Mouse (Mus musculus) layer of hippocampus, adult 2 months (tissue): ENCODE data around the gene Rab3c. TPM values are rescaled to one million over a fixed set of nuclear protein-coding genes. Genes with fewer than 3 reads are reported as not detected.
A peak's percentile ranks its signal among the peaks of the same experiment; 100 is the strongest.

Experiments used
- DNase-seq, 2 experiments: peaks; one replicate each; pipeline ENCODE4 v3.0.0; 2022; ENCODE audit warnings: low spot score in 2 of 2
- H3K27ac ChIP-seq: fragments of 200-600 bp; 2 replicates; pipeline ENCODE4 v1.8.1; 2022
- H3K4me3 ChIP-seq: fragments of 200-600 bp; 2 replicates; pipeline ENCODE4 v1.8.1; 2022; ENCODE audit warnings: mild to moderate bottlenecking
- CTCF ChIP-seq: fragments of 200-600 bp; conservative IDR thresholded peaks from 2 replicates; pipeline ENCODE4 v1.8.1; 2022; ENCODE audit warnings: antibody characterized with exemption, mild to moderate bottlenecking, moderate library complexity
- total RNA-seq, 2 experiments: library from RNA; stranded (reverse); gene quantifications; 2 replicates each; pipeline ENCODE4 v1.2.3; 2021

Rab3c gene
- total RNA-seq, 2 experiments from 2014 or later: 173 to 182 TPM

DNA sequence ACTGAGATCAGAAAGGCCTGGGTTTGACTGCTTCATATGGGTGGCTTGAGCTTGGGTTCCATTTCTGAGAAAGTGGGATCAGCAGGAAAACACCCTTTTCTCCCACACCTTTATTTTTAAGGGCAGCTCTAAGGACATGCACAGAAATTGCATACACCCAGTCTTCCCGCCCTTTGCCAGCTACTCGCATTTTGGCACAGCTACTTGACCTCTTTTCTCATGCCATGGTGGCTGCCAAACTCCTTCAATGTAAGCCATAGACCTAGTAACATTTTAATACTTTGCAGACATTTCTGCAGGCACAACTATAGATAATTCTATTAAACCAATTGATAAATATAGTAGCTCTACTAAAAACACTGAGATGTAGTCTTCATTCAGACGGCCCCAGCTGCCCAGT is 164.5 kb downstream of the Rab3c start:
- TF ChIP-seq CTCF: no peak
- H3K4me3 ChIP-seq: no peak overlapping the region
- H3K27ac ChIP-seq: peak overlapping the region; percentile 29; the same call in 1 of the 2 replicates
- DNase-seq: no peak

GRCm38 (mm10) chr13:110114870-110115645 is 165.7 kb downstream of the Rab3c start:
- DNase-seq: no peak
- H3K4me3 ChIP-seq: no peak overlapping the region
- TF ChIP-seq CTCF: 0 out of 2 replicates have a peak, but pooled peaks have one; percentile 6
- H3K27ac ChIP-seq: peak overlapping the region; percentile 21; the same call in 1 of the 2 replicates

DNA sequence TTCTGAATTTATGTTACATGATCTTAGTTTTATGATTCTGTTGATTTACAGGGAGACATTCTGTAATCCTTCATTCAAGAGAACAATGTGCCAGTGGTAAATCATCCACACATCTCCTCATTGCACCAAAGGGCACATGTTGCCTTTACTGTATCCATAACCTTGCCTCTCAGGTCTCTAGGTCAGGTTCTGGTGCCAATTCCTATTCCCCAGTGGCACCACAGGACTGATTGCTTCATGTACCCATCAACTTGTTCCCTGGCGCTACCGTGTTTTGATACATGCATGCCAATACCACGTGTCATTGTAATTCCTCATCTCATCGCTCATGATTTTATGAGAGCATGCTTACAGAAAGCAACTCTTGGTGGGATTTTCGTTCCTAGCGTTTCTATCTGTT is 167.1 kb downstream of the Rab3c start:
- TF ChIP-seq CTCF: no peak
- H3K27ac ChIP-seq: no peak overlapping the region
- no peak overlapping the region for H3K4me3 ChIP-seq
- no peak for DNase-seq

- Histone ChIP-seq H3K27ac (no peak overlapping the region), H3K4me3 (no peak overlapping the region)
- no peak for DNase-seq
- TF ChIP-seq CTCF: peak; percentile 35
Observed at GRCm38 (mm10) chr13:110097424-110098050, 183.3 kb downstream of the Rab3c start.

DNA sequence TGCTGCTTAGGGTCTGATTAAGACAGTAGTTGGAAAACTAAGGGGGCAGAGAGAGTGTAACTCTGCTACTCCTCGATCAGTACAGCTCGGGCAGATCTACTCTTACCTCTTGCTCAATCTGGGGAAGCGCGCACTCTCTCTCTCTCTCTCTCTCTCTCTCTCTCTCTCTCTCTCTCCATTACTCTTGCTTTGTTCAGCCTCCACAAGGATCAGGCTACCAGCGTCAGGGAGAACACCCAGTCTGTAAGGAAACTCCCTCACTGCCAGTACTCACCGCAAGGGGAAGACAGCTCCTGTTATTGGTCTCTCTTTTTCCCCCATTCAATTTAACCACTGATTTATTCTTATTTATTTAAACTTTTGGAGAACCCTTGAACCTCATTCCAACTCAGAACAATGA is 185.8 kb downstream of the Rab3c start:
- H3K4me3 ChIP-seq: no peak overlapping the region
- no peak overlapping the region for H3K27ac ChIP-seq
- no peak for DNase-seq
- TF ChIP-seq CTCF: peak; percentile 51

DNA sequence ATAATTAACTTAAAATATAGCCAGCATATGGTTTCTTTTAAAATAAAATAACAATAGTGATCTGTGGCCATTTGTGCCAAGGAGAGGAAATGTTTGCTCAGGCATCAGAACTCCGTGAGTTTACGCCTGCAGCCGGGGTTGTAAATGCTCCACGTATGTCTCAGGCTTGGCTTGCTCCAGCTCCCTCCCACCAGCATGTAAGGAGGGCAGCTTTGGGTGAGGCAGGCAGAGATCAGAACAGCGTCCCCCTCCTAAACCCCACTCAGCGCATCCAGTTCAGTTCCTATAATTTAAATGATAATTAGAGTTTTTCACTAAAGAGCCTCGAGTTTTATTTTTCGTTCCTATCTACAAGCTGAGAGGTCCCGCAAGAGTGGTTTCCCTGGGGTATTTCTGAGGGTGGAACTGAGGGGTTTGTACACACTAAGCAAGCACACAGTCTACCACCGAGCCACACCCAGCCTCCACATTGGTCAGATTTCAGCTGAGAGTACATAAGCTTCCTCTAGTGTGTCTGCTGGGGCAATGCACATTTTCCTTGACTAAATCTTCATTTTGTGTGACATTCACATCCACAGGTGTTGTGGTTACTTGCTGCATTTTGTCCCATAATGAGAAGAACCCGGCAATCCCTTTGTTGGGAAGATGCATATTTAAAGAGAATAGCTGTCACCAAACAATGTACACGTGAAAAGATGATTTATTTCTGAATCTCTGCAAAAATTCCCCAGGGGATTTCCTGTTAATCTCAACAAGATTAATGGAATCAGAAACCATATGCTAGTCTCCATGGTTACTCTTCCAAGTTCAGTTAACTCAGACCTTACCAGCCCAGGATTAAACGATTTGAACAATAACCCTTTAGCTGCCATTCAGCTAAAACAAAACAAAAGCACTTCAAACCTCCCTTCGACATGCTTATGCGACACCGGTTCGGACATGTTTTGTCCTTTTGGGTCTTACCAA is 186.8 kb downstream of the Rab3c start:
- H3K27ac ChIP-seq: 0 out of 2 replicates have a peak overlapping the region, but pooled peaks have one; percentile 11
- H3K4me3 ChIP-seq: peak overlapping the region; percentile 17; the same call in 1 of the 2 replicates
- no peak for DNase-seq
- no peak for TF ChIP-seq CTCF

DNA sequence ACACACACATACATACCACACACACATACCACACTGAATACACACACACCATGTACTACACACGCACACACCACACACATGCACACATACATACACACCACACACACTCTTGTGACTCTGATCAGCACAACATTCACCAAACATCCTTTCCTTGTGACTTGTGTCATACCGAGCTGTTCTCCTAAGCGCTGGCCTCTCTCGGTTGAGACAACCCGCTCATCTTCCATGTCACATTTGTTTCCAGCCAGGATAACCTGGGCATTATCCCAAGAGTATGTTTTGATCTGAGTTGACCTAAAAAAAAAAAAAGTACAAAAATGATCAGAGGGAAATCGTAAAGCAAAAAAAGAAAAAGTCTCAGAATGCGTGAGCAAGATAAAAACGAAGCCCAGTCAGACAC is 196.8 kb downstream of the Rab3c start:
- Histone ChIP-seq H3K4me3 (no peak overlapping the region), H3K27ac (no peak overlapping the region)
- TF ChIP-seq CTCF: no peak
- no peak for DNase-seq

DNA sequence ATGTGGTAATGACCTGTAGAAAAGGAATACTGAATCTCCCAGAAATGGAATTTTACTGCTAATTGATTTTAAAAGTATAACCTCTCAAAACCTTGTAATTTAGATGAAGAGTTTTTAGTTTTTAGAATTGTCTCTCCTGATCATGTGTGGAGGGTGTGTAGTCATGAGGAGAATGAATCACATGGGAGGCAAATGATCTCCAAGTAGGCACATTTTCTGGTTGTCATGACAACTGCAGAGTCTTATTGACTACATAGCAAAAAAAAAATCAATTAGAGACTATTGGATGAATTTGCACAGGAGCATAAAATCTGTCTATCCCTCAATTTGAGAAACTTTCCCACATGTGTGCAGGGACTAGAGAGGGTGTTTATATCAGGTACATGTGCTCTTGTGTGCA is 199.6 kb downstream of the Rab3c start:
- no peak for TF ChIP-seq CTCF
- H3K27ac ChIP-seq: no peak overlapping the region
- DNase-seq: peak in 1 of 2 experiments; percentile 37
- no peak overlapping the region for H3K4me3 ChIP-seq

GRCm38 (mm10) chr13:110075587-110075986 is 205.2 kb downstream of the Rab3c start:
- no peak for DNase-seq

DNA sequence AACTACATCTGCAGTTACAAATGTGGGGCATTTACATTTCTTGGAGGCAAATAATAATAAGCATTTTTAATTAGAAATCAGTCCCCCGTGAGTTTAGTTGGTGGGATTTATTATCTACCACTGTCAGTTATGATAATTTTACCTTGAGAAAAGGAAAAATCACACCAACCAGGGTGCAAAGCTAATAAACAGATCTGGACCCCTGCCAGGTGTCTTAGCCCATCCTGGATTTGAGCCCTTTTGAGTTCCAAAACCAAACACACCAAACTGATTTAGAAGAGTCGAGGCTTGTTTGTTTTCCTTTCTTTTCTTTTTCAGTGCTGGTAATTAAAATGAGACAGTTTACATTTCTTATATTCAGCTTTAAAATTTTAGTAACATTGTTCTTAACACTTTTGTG is 206.6 kb downstream of the Rab3c start:
- Histone ChIP-seq H3K27ac (no peak overlapping the region), H3K4me3 (no peak overlapping the region)
- no peak for DNase-seq

More at GRCm38 (mm10) chr13:110075587-110075986, 205.2 kb downstream of the Rab3c start:
- no peak for TF ChIP-seq CTCF
- H3K4me3 ChIP-seq: no peak overlapping the region
- H3K27ac ChIP-seq: no peak overlapping the region

GRCm38 (mm10) chr13:110067149-110067548 is 213.6 kb downstream of the Rab3c start:
- TF ChIP-seq CTCF: no peak
- Histone ChIP-seq H3K27ac (no peak overlapping the region), H3K4me3 (no peak overlapping the region)
- DNase-seq: no peak

More for the DNA sequence above, 206.6 kb downstream of the Rab3c start:
- no peak for TF ChIP-seq CTCF

DNA sequence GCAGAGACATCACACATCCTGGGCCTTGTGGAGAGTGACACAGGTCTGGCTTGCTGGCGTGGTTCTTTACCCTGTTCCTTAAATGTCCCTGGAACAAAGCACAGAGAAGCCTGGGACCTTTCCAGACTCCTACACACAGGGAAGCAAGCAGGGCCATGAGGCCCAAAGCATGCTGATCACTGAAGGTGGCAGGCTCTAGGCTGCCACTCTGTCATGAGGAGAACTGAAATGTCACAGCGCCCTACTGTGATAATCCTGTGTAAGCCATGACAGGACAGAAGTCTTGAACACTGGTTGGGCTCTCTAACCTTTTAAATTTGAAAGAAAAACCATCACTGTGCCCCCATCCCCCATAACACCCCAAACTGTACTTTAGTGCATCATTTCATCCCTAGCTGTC is 214.1 kb downstream of the Rab3c start:
- TF ChIP-seq CTCF: no peak
- no peak overlapping the region for H3K4me3 ChIP-seq
- no peak overlapping the region for H3K27ac ChIP-seq
- no peak for DNase-seq
